Mouse (Mus musculus) ES-E14 (cell line): ENCODE measurements around the gene Prdm5. TPM values are rescaled to one million over a fixed set of nuclear protein-coding genes. Genes with fewer than 3 reads are reported as not detected.
A peak's percentile ranks its signal among the peaks of the same experiment; 100 is the strongest.

ENCODE experiments used
- DNase-seq: peaks from one replicate; pipeline ENCODE4 v3.0.0-alpha.2; 2013; ENCODE audit warnings: low read depth, low spot score
- H3K27ac ChIP-seq: 2 replicates; pipeline ENCODE4 v1.5.1; 2012; ENCODE audit warnings: low read depth, mild to moderate bottlenecking, low read length, moderate library complexity, mixed read lengths; ENCODE audit not compliant: poor library complexity, insufficient read depth, severe bottlenecking
- H3K36me3 ChIP-seq: 2 replicates; pipeline ENCODE4 v1.6.1; 2012; ENCODE audit warnings: mild to moderate bottlenecking, low read length, moderate library complexity, mixed read lengths; ENCODE audit not compliant: control insufficient read depth, poor library complexity, insufficient read depth, severe bottlenecking
- H3K4me1 ChIP-seq, 2 experiments: fragments of 150-350 bp in 1 of 2; sonication (generic) in 1 of 2; 2 replicates each; pipeline ENCODE4 v1.6.1; 2012; ENCODE audit warnings: low read length in 2 of 2, mild to moderate bottlenecking in 1 of 2, mixed read lengths in 1 of 2; ENCODE audit not compliant: control insufficient read depth in 2 of 2, insufficient read depth in 2 of 2, poor library complexity in 1 of 2
- H3K4me3 ChIP-seq, 2 experiments: fragments of 150-350 bp in 1 of 2; sonication (generic) in 1 of 2; 2 replicates each; pipeline ENCODE4 v1.5.1; 2012; ENCODE audit warnings: low read length in 2 of 2, low read depth in 1 of 2, mild to moderate bottlenecking in 1 of 2, mixed read lengths in 1 of 2; ENCODE audit not compliant: insufficient read depth in 1 of 2, poor library complexity in 1 of 2, severe bottlenecking in 1 of 2
- H3K9ac ChIP-seq: 2 replicates; pipeline ENCODE4 v1.6.1; 2012; ENCODE audit warnings: low read depth, mild to moderate bottlenecking, low read length, mixed read lengths; ENCODE audit not compliant: poor library complexity, insufficient read depth, severe bottlenecking
- H3K9me3 ChIP-seq: fragments of 150-350 bp; sonication (generic); 2 replicates; pipeline ENCODE4 v1.6.1; 2012; ENCODE audit warnings: low read depth, mild to moderate bottlenecking, low read length; ENCODE audit not compliant: control insufficient read depth, insufficient read depth
- CHD2 ChIP-seq: IDR thresholded peaks from 2 replicates; pipeline ENCODE4 v1.6.1; 2014; ENCODE audit warnings: mild to moderate bottlenecking, low read depth, low read length, inconsistent platforms
- HCFC1 ChIP-seq: IDR thresholded peaks from 2 replicates; pipeline ENCODE4 v1.6.1; 2012; ENCODE audit warnings: low read length, inconsistent platforms, borderline replicate concordance; ENCODE audit not compliant: insufficient read depth
- MAFK ChIP-seq: IDR thresholded peaks from 2 replicates; pipeline ENCODE4 v1.6.1; 2014; ENCODE audit warnings: mild to moderate bottlenecking, low read depth, low read length, inconsistent platforms; ENCODE audit not compliant: insufficient read depth
- ZC3H11A ChIP-seq: IDR thresholded peaks from 2 replicates; pipeline ENCODE4 v1.6.1; 2012; ENCODE audit warnings: low read depth, mild to moderate bottlenecking, inconsistent platforms, low read length, borderline replicate concordance
- ZNF384 ChIP-seq: IDR thresholded peaks from 2 replicates; pipeline ENCODE4 v1.6.1; 2012; ENCODE audit warnings: low read depth, low read length, inconsistent platforms
- in situ Hi-C, 2 experiments: fragments of 600-800 bp; cut with MboI; formaldehyde crosslinking; loops; one replicate each; pipeline ENCODE4 v1.15.1; 2025; ENCODE audit warnings: low sequenced_read_pairs in 2 of 2, inconsistent platforms in 1 of 2; ENCODE audit not compliant: unreplicated experiment in 2 of 2
- total RNA-seq: library from RNA; depleted of rRNA; stranded (reverse); fragments of 300-350 nt; gene quantifications from 2 replicates; pipeline ENCODE4 v1.2.3, GENCODE M21; 2012

The Prdm5 gene
- total RNA-seq, 1 experiment = 26.1 TPM

- DNase-seq = no peak
- no peak overlapping the region for H3K4me3 ChIP-seq
- H3K36me3 ChIP-seq = no peaks in the 10 kb centered on the region
- H3K9me3 ChIP-seq = no peaks in the 10 kb centered on the region
- no peak overlapping the region for H3K9ac ChIP-seq
- in situ Hi-C loops = no loop called here
- H3K27ac ChIP-seq = no peak overlapping the region
- peaks cover 2 to 3% of the 10 kb centered on the region in 2 experiments; a peak in 1 of 4 replicates for H3K4me1 ChIP-seq
- no peak for TF ChIP-seq ZNF384
These were observed 4.9 kb downstream of the Prdm5 start for GRCm38 (mm10) chr6:65783670-65784069.

- no peaks in the 10 kb centered on the region for H3K9me3 ChIP-seq
These were observed 14.1 kb downstream of the Prdm5 start for GRCm38 (mm10) chr6:65792923-65793322.

GRCm38 (mm10) chr6:65796552-65796951 is 17.8 kb downstream of the Prdm5 start:
- TF ChIP-seq ZNF384 (no peak), CHD2 (no peak), ZC3H11A (no peak), MAFK (no peak), HCFC1 (no peak)
- in situ Hi-C loops = no loop called here
- peak overlapping the region; percentile 78 for H3K27ac ChIP-seq
- H3K4me1 ChIP-seq = peaks cover 14 to 25% of the 10 kb centered on the region in 2 experiments
- H3K4me3 ChIP-seq = no peak overlapping the region
- H3K9ac ChIP-seq = no peak overlapping the region
- DNase-seq = peak; percentile 19
- H3K36me3 ChIP-seq = peaks cover 7% of the 10 kb centered on the region; the same call in 1 of the 2 replicates
- H3K9me3 ChIP-seq = no peaks in the 10 kb centered on the region

More at GRCm38 (mm10) chr6:65792923-65793322, 14.1 kb downstream of the Prdm5 start:
- no peak overlapping the region for H3K9ac ChIP-seq
- no peak overlapping the region for H3K4me3 ChIP-seq
- H3K4me1 ChIP-seq = peaks cover 12 to 20% of the 10 kb centered on the region in 2 experiments
- no peak for DNase-seq
- TF ChIP-seq MAFK (no peak), ZC3H11A (no peak), ZNF384 (no peak), CHD2 (no peak), HCFC1 (no peak)
- H3K36me3 ChIP-seq = peaks cover 5% of the 10 kb centered on the region; the same call in 1 of the 2 replicates
- in situ Hi-C loops = no loop called here
- no peak overlapping the region; the same call in 1 of the 2 replicates for H3K27ac ChIP-seq

GRCm38 (mm10) chr6:65797276-65797675 is 18.5 kb downstream of the Prdm5 start:
- peaks cover 7% of the 10 kb centered on the region; the same call in 1 of the 2 replicates for H3K36me3 ChIP-seq
- DNase-seq = peak; percentile 7
- no peaks in the 10 kb centered on the region for H3K9me3 ChIP-seq
- peak overlapping the region; percentile 47; the same call in 1 of the 2 replicates for H3K9ac ChIP-seq
- H3K4me1 ChIP-seq = peaks cover 14 to 24% of the 10 kb centered on the region in 2 experiments
- peak overlapping the region; percentile 56 to 57 for H3K4me3 ChIP-seq
- TF ChIP-seq ZNF384 (no peak), HCFC1 (peak; percentile 48; the same call in 1 of the 2 replicates)
- in situ Hi-C loops = no loop called here
- H3K27ac ChIP-seq = peak overlapping the region; percentile 78

- H3K36me3 ChIP-seq = peaks cover 7% of the 10 kb centered on the region; the same call in 1 of the 2 replicates
- H3K4me3 ChIP-seq = peak overlapping the region; percentile 56 to 57
- 0 out of 2 replicates have a peak overlapping the region, but pooled peaks have one; percentile 26 for H3K9ac ChIP-seq
- TF ChIP-seq HCFC1 (no peak), ZNF384 (no peak), ZC3H11A (no peak), MAFK (no peak), CHD2 (no peak)
- peaks cover 12 to 17% of the 10 kb centered on the region in 2 experiments for H3K4me1 ChIP-seq
- peak overlapping the region; percentile 38; the same call in 1 of the 2 replicates for H3K27ac ChIP-seq
- no peaks in the 10 kb centered on the region for H3K9me3 ChIP-seq
- no peak for DNase-seq
- in situ Hi-C loops = no loop called here
These were observed 19.6 kb downstream of the Prdm5 start for GRCm38 (mm10) chr6:65798390-65798789.
